Mouse (Mus musculus): ENCODE data around the gene Gys1. TPM values are rescaled to one million over a fixed set of nuclear protein-coding genes. Genes with fewer than 3 reads are reported as not detected.
A peak's percentile ranks its signal among the peaks of the same experiment; 100 is the strongest.
"Not testable (repeated sequence)": the region's sequence is repeated elsewhere in the genome, so short reads cannot be mapped to it uniquely, and the experiment has no call there.

Gys1 gene
- polyA plus RNA-seq, 1 experiment from 2014 or later: 26.0 TPM

DNA sequence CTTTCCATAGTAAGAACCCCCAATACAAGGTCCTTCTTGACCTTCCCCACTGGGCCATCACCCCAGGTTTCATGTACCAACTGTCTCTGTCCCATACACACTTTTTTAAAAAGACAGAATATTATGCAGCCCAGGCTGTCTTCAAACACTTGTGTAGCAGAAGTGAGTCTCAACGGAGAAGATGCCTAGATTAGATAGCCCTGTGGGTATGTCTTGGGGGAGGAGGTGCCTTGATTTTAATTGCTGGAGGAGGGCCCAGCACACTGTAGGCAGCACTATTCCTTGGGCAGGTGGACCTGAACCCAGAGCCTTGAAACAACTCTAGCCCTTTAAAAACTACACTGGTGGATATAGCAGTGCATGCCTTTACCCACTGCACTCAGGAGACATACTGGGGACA is 47.5 kb downstream of the Gys1 start:
- no peak for ATAC-seq (replicated peaks; ENCODE audit: low FRiP score, low read depth)
- 87% methylated on average over 1 of the region's 1 CpGs for WGBS

DNA sequence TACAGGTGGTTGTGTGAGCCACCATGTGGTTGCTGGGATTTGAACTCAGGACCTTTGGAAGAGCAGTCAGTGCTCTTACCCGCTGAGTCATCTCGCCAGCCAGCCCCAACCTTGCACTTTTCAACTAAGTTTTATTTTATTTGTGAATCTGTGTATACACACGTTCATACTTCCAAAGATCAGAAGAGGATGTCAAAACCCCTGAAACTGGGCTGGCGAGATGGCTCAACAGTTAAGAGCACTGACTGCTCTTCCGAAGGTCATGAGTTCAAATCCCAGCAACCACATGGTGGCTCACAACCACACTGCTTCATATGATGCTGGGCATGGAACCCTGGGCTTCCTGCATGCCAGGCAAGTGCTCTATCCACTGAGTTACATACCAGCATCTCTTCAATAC is 50.3 kb downstream of the Gys1 start:
- 93% methylated on average over 5 of the region's 5 CpGs for WGBS
- H3K36me3 ChIP-seq (ENCODE audit: insufficient read depth, low read length); DNase-seq (ENCODE audit: low spot score): not testable (repeated sequence)

More for the DNA sequence above, 47.5 kb downstream of the Gys1 start:
- Histone ChIP-seq H3K4me3 (replicated peaks; ENCODE audit: low read depth, low read length) (no peak overlapping the region), H3K27ac (no peak overlapping the region), H3K4me1 (replicated peaks; ENCODE audit: insufficient read depth, low read length) (no peaks in the 10 kb centered on the region), H3K9ac (ENCODE audit: low read depth, low read length) (no peak overlapping the region), H3K4me2 (ENCODE audit: low read length) (no peak overlapping the region), H3K27me3 (ENCODE audit: insufficient read depth, low read length) (no peaks in the 10 kb centered on the region), H3K36me3 (ENCODE audit: insufficient read depth, low read length) (no peaks in the 10 kb centered on the region), H3K9me3 (replicated peaks; ENCODE audit: low read length) (no peaks in the 10 kb centered on the region)
- DNase-seq (ENCODE audit: low spot score): no peak
- no peak for TF ChIP-seq CTCF (IDR thresholded peaks at IDR 0.05; ENCODE audit: low read depth)

GRCm38 (mm10) chr7:45486158-45486557 is 51.5 kb downstream of the Gys1 start:
- DNase-seq (ENCODE audit: low spot score) (no peak), ATAC-seq (replicated peaks; ENCODE audit: low FRiP score, low read depth) (no peak)
- no peak for TF ChIP-seq CTCF (IDR thresholded peaks at IDR 0.05; ENCODE audit: low read depth)
- H3K27me3 ChIP-seq (ENCODE audit: insufficient read depth, low read length): no peaks in the 10 kb centered on the region
- WGBS: 71% methylated on average over 7 of the region's 7 CpGs
- no peak overlapping the region for H3K27ac ChIP-seq
- H3K4me1 ChIP-seq (replicated peaks; ENCODE audit: insufficient read depth, low read length): no peaks in the 10 kb centered on the region; the same call in 1 of the 2 replicates
- H3K4me3 ChIP-seq (replicated peaks; ENCODE audit: low read depth, low read length): no peak overlapping the region
- H3K9me3 ChIP-seq (replicated peaks; ENCODE audit: low read length): no peaks in the 10 kb centered on the region
- H3K9ac ChIP-seq (ENCODE audit: low read depth, low read length): no peak overlapping the region
- H3K36me3 ChIP-seq (ENCODE audit: insufficient read depth, low read length): no peaks in the 10 kb centered on the region
- no peak overlapping the region for H3K4me2 ChIP-seq (ENCODE audit: low read length)

More for the DNA sequence above, 50.3 kb downstream of the Gys1 start:
- not testable (repeated sequence) for H3K4me1 ChIP-seq (replicated peaks; ENCODE audit: insufficient read depth, low read length); H3K9ac ChIP-seq (ENCODE audit: low read depth, low read length); H3K9me3 ChIP-seq (replicated peaks; ENCODE audit: low read length); H3K4me2 ChIP-seq (ENCODE audit: low read length); H3K27ac ChIP-seq; H3K4me3 ChIP-seq (replicated peaks; ENCODE audit: low read depth, low read length); ATAC-seq (replicated peaks; ENCODE audit: low FRiP score, low read depth); H3K27me3 ChIP-seq (ENCODE audit: insufficient read depth, low read length)

- TF ChIP-seq CTCF (IDR thresholded peaks at IDR 0.05; ENCODE audit: low read depth): no peak
- Histone ChIP-seq H3K4me3 (replicated peaks; ENCODE audit: low read depth, low read length) (no peak within 1 kb of the TSS), H3K9me3 (replicated peaks; ENCODE audit: low read length) (no peaks in the 10 kb centered on the region), H3K36me3 (ENCODE audit: insufficient read depth, low read length) (no peaks in the 10 kb centered on the region), H3K9ac (ENCODE audit: low read depth, low read length) (no peak within 1 kb of the TSS), H3K4me2 (ENCODE audit: low read length) (no peak within 1 kb of the TSS), H3K27ac (no peak within 1 kb of the TSS), H3K27me3 (ENCODE audit: insufficient read depth, low read length) (no peaks in the 10 kb centered on the region), H3K4me1 (replicated peaks; ENCODE audit: insufficient read depth, low read length) (no peaks in the 10 kb centered on the region; the same call in 1 of the 2 replicates)
- 77% methylated on average over 12 of the region's 12 CpGs for WGBS
- no peak for DNase-seq (ENCODE audit: low spot score)
- ATAC-seq (replicated peaks; ENCODE audit: low FRiP score, low read depth): no peak
These were observed 52.2 kb downstream of the Gys1 start, which contains the start of gene Gm45808 for GRCm38 (mm10) chr7:45486761-45487415. Gm45808 (minus strand) TSS chr7:45486811.

GRCm38 (mm10) chr7:45487861-45488292 is 53.2 kb downstream of the Gys1 start:
- Histone ChIP-seq H3K4me2 (ENCODE audit: low read length) (peak overlapping the region; percentile 73), H3K9ac (ENCODE audit: low read depth, low read length) (peak overlapping the region; percentile 58; the same call in 1 of the 2 replicates), H3K4me1 (replicated peaks; ENCODE audit: insufficient read depth, low read length) (no peaks in the 10 kb centered on the region; the same call in 1 of the 2 replicates), H3K27me3 (ENCODE audit: insufficient read depth, low read length) (no peaks in the 10 kb centered on the region), H3K36me3 (ENCODE audit: insufficient read depth, low read length) (peaks cover 3% of the 10 kb centered on the region), H3K27ac (peak overlapping the region; percentile 71), H3K4me3 (replicated peaks; ENCODE audit: low read depth, low read length) (peak overlapping the region; percentile 39; the same call in 1 of the 2 replicates), H3K9me3 (replicated peaks; ENCODE audit: low read length) (no peaks in the 10 kb centered on the region)
- no peak; the same call in 1 of the 2 replicates for ATAC-seq (replicated peaks; ENCODE audit: low FRiP score, low read depth)
- TF ChIP-seq CTCF (IDR thresholded peaks at IDR 0.05; ENCODE audit: low read depth): no peak
- WGBS: 47% methylated on average over 11 of the region's 11 CpGs
- no peak for DNase-seq (ENCODE audit: low spot score)

DNA sequence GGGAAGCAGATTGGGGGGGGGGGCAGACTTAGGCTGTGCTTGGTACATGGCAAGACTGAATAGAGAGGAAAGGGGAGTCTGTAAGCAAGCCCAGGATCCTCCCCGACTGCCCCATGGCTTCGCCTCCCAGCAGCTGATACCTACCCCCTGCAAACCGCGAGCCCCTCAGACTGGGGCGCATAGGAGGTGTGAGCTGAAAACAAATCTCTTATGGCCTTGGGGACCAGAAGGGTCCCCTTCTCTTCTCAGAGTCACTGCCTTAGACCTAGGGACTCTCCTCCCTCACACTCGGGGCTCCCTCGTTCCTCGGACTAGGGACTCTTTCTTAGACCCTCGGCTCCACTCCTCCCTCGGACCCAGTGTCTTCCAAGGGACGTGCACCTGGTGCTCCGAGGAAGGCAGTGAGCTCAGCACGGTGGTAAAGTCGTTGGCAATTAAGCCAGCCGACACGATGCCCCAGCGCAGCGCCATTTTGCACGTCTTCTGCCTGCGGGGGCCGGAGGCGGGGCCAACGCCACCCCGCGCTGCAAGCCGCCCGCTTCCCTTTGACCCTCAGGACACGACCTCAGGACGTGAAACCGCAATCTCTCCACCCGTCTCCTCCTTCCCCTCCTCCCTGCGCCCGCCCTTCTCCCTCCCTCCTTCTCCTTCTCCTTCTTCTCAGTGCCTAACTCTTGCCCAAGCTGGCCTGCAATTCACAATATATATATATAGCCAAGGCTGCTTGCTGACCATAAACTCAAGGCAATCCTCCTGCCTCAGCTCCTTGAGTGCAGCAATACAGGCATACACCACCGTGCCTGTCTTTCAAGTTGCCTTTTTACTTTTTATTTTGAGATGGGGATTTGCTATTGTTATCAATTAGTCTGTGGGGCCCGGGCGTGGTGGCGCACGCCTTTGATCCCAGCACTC is 53.9 kb downstream of the Gys1 start, which contains the start of gene Dhdh:
Dhdh (minus strand) TSS at position 513 of the 912 bp plus-strand sequence.
- ATAC-seq (replicated peaks; ENCODE audit: low FRiP score, low read depth) (peak; percentile 34), DNase-seq (ENCODE audit: low spot score) (peak; percentile 66)
- no peaks in the 10 kb centered on the region for H3K27me3 ChIP-seq (ENCODE audit: insufficient read depth, low read length)
- 12% methylated on average over 37 of the region's 38 CpGs for WGBS
- H3K27ac ChIP-seq: peak within 1 kb of the TSS; percentile 71
- H3K4me2 ChIP-seq (ENCODE audit: low read length): peak within 1 kb of the TSS; percentile 73
- TF ChIP-seq CTCF (IDR thresholded peaks at IDR 0.05; ENCODE audit: low read depth): no peak
- H3K4me3 ChIP-seq (replicated peaks; ENCODE audit: low read depth, low read length): peak within 1 kb of the TSS; percentile 39
- H3K4me1 ChIP-seq (replicated peaks; ENCODE audit: insufficient read depth, low read length): no peaks in the 10 kb centered on the region; the same call in 1 of the 2 replicates
- peak within 1 kb of the TSS; percentile 58 for H3K9ac ChIP-seq (ENCODE audit: low read depth, low read length)
- H3K9me3 ChIP-seq (replicated peaks; ENCODE audit: low read length): no peaks in the 10 kb centered on the region
- peaks cover 9% of the 10 kb centered on the region for H3K36me3 ChIP-seq (ENCODE audit: insufficient read depth, low read length)

Measured in kidney, postnatal 0 days (tissue).